Mouse (Mus musculus): ENCODE results near the gene 1700028P14Rik. TPM values are rescaled to one million over a fixed set of nuclear protein-coding genes. Genes with fewer than 3 reads are reported as not detected.

The 1700028P14Rik gene
- polyA plus RNA-seq, 1 experiment from 2014 or later = not detected

DNA sequence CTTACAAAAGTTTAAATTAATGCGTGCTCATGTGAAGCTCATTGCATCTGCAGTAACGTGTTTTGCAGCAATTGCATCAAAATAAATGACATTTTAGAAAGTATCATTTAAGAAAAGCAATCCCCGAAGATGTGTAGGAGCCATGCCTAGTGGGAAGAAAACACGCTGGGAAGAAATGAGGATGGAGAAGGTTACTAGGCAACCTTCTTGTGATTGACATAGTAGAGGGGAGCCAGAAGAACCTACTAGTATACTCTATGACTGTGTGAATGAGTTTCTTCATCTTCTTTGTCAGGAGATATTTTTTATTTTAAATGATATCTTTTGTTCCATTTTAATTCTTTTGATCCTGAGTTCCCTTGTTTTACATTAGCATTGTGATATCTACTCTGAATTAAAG is 5.7 kb upstream of the 1700028P14Rik start:
- Histone ChIP-seq H3K9ac (replicated peaks) (no peak overlapping the region), H3K4me3 (ENCODE audit: low read depth, low read length) (no peak overlapping the region), H3K27ac (ENCODE audit: low read depth) (no peak overlapping the region), H3K36me3 (replicated peaks; ENCODE audit: insufficient read depth, low read length) (no peaks in the 10 kb centered on the region), H3K4me1 (ENCODE audit: insufficient read depth) (no peaks in the 10 kb centered on the region), H3K9me3 (ENCODE audit: low read length) (no peaks in the 10 kb centered on the region), H3K27me3 (ENCODE audit: insufficient read depth, low read length) (0 out of 2 replicates have a peak, but pooled peaks cover under 1% of the 10 kb centered on the region), H3K4me2 (ENCODE audit: low read depth, low read length) (no peak overlapping the region)
- DNase-seq (no peak), ATAC-seq (no peak)
- WGBS (ENCODE audit: insufficient replicate concordance) = 68% methylated on average over 4 of the region's 4 CpGs
- TF ChIP-seq CTCF (IDR thresholded peaks at IDR 0.05; ENCODE audit: low read depth) (no peak), EP300 (IDR thresholded peaks at IDR 0.05; ENCODE audit: low read depth) (no peak)

DNA sequence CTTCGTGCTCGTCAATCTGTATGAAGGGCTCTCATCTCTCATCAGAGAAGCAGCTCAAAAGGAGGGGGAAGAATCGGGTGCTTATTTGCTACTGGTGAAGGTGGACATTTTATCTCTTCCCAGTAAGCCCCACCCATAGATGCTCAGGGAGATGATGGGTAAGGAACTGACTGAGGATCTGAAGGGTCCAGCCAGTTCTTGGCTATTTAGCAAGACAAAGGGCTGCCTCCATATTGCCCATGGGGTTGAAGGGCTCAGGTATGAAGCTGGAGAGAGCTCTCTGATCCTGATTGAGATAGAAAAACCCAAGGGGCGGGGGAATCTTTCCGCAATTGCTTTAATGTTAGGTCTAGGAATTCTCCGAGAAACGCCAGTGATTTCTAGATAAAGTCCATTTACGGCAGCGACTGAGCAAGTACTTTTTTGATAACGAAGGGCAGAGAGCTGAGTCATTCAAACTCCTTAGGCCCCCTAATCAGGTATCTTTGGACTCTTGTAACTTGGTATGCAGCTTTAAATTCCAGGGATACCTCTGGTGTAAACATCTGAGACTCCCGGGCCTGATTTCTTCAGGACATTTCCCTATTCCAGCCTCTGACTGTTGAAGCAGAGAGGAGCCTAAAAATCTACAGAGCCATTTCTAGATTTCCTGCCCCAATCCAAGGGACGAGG is 4.8 kb upstream of the 1700028P14Rik start:
- WGBS (ENCODE audit: insufficient replicate concordance) = 48% methylated on average over 12 of the region's 12 CpGs
- ATAC-seq = no peak

DNA sequence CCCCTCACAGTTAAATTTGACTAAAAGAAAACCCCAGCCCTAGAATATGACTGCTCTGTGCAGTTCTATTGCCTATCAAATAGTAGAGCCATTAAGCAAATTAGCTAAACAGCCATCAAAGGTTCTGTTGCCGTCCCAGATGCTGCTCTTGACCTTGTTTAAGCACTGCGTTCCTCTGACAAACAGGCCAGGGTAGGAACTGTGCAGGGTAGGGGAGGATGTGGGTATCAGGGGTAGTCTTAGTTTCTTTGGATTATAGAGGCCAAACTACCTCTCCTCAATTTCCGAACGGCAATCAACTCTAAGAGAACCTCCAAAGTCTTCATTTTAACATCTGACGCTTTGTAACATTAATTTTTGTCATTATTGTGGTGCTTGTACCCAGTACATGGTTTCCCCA is 542 bp upstream of the 1700028P14Rik start:
- no peak overlapping the region for H3K9ac ChIP-seq (replicated peaks)
- WGBS (ENCODE audit: insufficient replicate concordance) = 81% methylated on average over 5 of the region's 5 CpGs
- H3K9me3 ChIP-seq (ENCODE audit: low read length) = no peaks in the 10 kb centered on the region
- H3K4me3 ChIP-seq (ENCODE audit: low read depth, low read length) = no peak overlapping the region
- ATAC-seq = no peak
- no peak for DNase-seq
- no peaks in the 10 kb centered on the region for H3K36me3 ChIP-seq (replicated peaks; ENCODE audit: insufficient read depth, low read length)
- no peaks in the 10 kb centered on the region for H3K4me1 ChIP-seq (ENCODE audit: insufficient read depth)
- TF ChIP-seq EP300 (IDR thresholded peaks at IDR 0.05; ENCODE audit: low read depth) = no peak
- no peak for TF ChIP-seq CTCF (IDR thresholded peaks at IDR 0.05; ENCODE audit: low read depth)
- H3K4me2 ChIP-seq (ENCODE audit: low read depth, low read length) = no peak overlapping the region
- 0 out of 2 replicates have a peak, but pooled peaks cover 4% of the 10 kb centered on the region for H3K27me3 ChIP-seq (ENCODE audit: insufficient read depth, low read length)
- H3K27ac ChIP-seq (ENCODE audit: low read depth) = no peak overlapping the region

More for the DNA sequence above, 4.8 kb upstream of the 1700028P14Rik start:
- no peak overlapping the region for H3K4me2 ChIP-seq (ENCODE audit: low read depth, low read length)
- no peak for DNase-seq
- 0 out of 2 replicates have a peak, but pooled peaks cover 4% of the 10 kb centered on the region for H3K27me3 ChIP-seq (ENCODE audit: insufficient read depth, low read length)
- no peaks in the 10 kb centered on the region for H3K9me3 ChIP-seq (ENCODE audit: low read length)
- no peak overlapping the region for H3K27ac ChIP-seq (ENCODE audit: low read depth)
- H3K4me3 ChIP-seq (ENCODE audit: low read depth, low read length) = no peak overlapping the region
- H3K9ac ChIP-seq (replicated peaks) = no peak overlapping the region
- TF ChIP-seq EP300 (IDR thresholded peaks at IDR 0.05; ENCODE audit: low read depth) (no peak), CTCF (IDR thresholded peaks at IDR 0.05; ENCODE audit: low read depth) (no peak)
- H3K36me3 ChIP-seq (replicated peaks; ENCODE audit: insufficient read depth, low read length) = no peaks in the 10 kb centered on the region
- no peaks in the 10 kb centered on the region for H3K4me1 ChIP-seq (ENCODE audit: insufficient read depth)

DNA sequence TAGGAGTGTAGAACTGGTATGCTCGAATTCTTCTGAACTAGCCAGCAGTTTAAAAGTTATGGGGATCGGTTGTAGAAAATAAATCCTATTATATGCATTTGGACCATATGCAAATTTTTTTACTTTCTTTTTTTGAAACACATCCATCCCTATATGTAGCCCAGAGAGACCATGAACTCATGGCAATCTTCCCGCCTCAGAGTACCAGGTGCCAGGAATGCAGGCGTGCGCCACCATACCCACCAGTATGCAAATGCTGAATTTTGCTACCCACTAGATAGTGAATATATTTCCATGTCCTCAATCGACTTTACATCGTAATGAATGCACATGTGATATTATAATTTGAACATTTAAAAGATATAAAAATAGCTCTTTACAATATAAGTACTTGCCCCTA is 5.3 kb downstream of the 1700028P14Rik start:
- DNase-seq (no peak), ATAC-seq (no peak)
- Histone ChIP-seq H3K4me1 (ENCODE audit: insufficient read depth) (no peaks in the 10 kb centered on the region), H3K4me3 (ENCODE audit: low read depth, low read length) (no peak overlapping the region), H3K36me3 (replicated peaks; ENCODE audit: insufficient read depth, low read length) (no peaks in the 10 kb centered on the region), H3K4me2 (ENCODE audit: low read depth, low read length) (no peak overlapping the region), H3K27ac (ENCODE audit: low read depth) (no peak overlapping the region), H3K9ac (replicated peaks) (no peak overlapping the region), H3K27me3 (ENCODE audit: insufficient read depth, low read length) (no peaks in the 10 kb centered on the region), H3K9me3 (ENCODE audit: low read length) (no peaks in the 10 kb centered on the region)
- no peak for TF ChIP-seq CTCF (IDR thresholded peaks at IDR 0.05; ENCODE audit: low read depth)
- no peak for TF ChIP-seq EP300 (IDR thresholded peaks at IDR 0.05; ENCODE audit: low read depth)
- WGBS (ENCODE audit: insufficient replicate concordance) = 82% methylated on average over 7 of the region's 7 CpGs

DNA sequence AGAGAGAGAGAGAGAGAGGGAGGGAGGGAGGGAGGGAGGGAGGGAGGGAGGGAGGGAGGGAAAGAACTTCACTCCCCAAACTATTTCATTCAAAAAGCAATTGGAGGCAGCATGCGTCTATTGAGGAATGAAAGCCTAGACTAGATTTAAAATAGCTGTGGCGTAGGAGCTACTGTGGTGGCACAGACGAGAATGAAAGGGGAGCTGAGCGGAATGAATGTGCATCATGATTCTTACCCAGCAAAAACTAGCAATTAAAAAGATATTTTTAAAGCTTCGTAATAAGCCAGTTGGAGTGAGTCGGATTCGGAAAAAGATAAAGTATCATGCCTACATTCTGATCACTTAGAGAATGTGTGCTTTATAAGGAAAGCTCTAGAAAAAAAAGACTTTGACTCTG is 7.3 kb downstream of the 1700028P14Rik start:
- TF ChIP-seq EP300 (IDR thresholded peaks at IDR 0.05; ENCODE audit: low read depth) (no peak), CTCF (IDR thresholded peaks at IDR 0.05; ENCODE audit: low read depth) (no peak)
- Histone ChIP-seq H3K4me1 (ENCODE audit: insufficient read depth) (no peaks in the 10 kb centered on the region), H3K36me3 (replicated peaks; ENCODE audit: insufficient read depth, low read length) (no peaks in the 10 kb centered on the region), H3K9me3 (ENCODE audit: low read length) (no peaks in the 10 kb centered on the region), H3K4me2 (ENCODE audit: low read depth, low read length) (no peak overlapping the region), H3K27ac (ENCODE audit: low read depth) (no peak overlapping the region), H3K27me3 (ENCODE audit: insufficient read depth, low read length) (no peaks in the 10 kb centered on the region), H3K4me3 (ENCODE audit: low read depth, low read length) (no peak overlapping the region), H3K9ac (replicated peaks) (no peak overlapping the region)
- ATAC-seq = no peak
- no peak for DNase-seq
- whole genome bisulfite sequencing (ENCODE audit: insufficient replicate concordance) = 67% methylated on average over 7 of the region's 7 CpGs

DNA sequence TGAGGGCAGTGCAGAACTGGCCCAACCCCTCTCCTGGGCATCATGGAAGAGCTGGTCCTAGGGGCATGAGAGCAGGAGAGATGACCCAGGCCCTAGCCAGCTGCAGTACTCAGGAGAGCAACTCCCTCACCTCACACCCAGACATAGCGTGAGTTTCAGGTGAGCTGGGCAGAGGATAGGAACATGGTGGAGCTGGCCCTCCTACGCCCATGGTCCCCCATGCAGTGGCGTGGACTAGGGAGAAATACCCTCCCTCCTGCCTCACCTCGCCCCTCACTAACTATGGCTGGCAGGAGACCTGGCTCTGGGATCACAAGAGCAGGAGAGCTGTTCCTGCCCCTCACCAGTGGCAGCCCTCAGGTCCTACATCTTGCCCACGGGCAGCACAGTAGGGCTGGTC is 8.8 kb downstream of the 1700028P14Rik start:
- no peak overlapping the region for H3K9ac ChIP-seq (replicated peaks)
- TF ChIP-seq EP300 (IDR thresholded peaks at IDR 0.05; ENCODE audit: low read depth) (no peak), CTCF (IDR thresholded peaks at IDR 0.05; ENCODE audit: low read depth) (no peak)
- no peaks in the 10 kb centered on the region for H3K27me3 ChIP-seq (ENCODE audit: insufficient read depth, low read length)
- no peaks in the 10 kb centered on the region for H3K4me1 ChIP-seq (ENCODE audit: insufficient read depth)
- 81% methylated on average over 5 of the region's 5 CpGs for WGBS (ENCODE audit: insufficient replicate concordance)
- H3K36me3 ChIP-seq (replicated peaks; ENCODE audit: insufficient read depth, low read length) = no peaks in the 10 kb centered on the region
- no peak for ATAC-seq
- no peak overlapping the region for H3K4me2 ChIP-seq (ENCODE audit: low read depth, low read length)
- H3K27ac ChIP-seq (ENCODE audit: low read depth) = no peak overlapping the region
- H3K4me3 ChIP-seq (ENCODE audit: low read depth, low read length) = no peak overlapping the region
- no peaks in the 10 kb centered on the region for H3K9me3 ChIP-seq (ENCODE audit: low read length)
- no peak for DNase-seq
